Mouse (Mus musculus) lung, adult 2 months (tissue): Measurements from ENCODE around the gene Sost. TPM values are rescaled to one million over a fixed set of nuclear protein-coding genes. Genes with fewer than 3 reads are reported as not detected.

ENCODE experiments used
- DNase-seq: peaks from one replicate; pipeline ENCODE4 v3.0.0; 2022
- H3K4me1 ChIP-seq: fragments of 200-500 bp; 2 replicates; pipeline ENCODE4 v1.6.1; 2011; ENCODE audit warnings: low read length; ENCODE audit not compliant: control insufficient read depth, insufficient read depth
- H3K4me3 ChIP-seq: fragments of 200-500 bp; replicated peaks from 2 replicates; pipeline ENCODE3; 2011; ENCODE audit warnings: low read depth, mild to moderate bottlenecking, control low read depth, low read length; ENCODE audit errors: extremely low read depth
- CTCF ChIP-seq: fragments of 200-500 bp; IDR thresholded peaks from 2 replicates; pipeline ENCODE4 v1.5.1; 2011; ENCODE audit warnings: mild to moderate bottlenecking, low read length, control low read depth; ENCODE audit not compliant: insufficient read depth
- POLR2A ChIP-seq: fragments of 200-500 bp; IDR thresholded peaks from 2 replicates; pipeline ENCODE4 v1.6.1; 2011; ENCODE audit warnings: low read depth, mild to moderate bottlenecking, control low read depth, low read length, borderline replicate concordance; ENCODE audit errors: extremely low read depth
- WGBS: fragments of 180-500 bp; shearing (Covaris S2); methylation state at CpG from one replicate; pipeline ENCODE4 v1.1.7; 2018; 5-methylcytosine and 5-hydroxymethylcytosine counted together
- polyA plus RNA-seq: library from polyadenylated mRNA; depleted of rRNA; stranded (reverse); fragments of >200 nt; gene quantifications from 2 replicates; pipeline ENCODE4 v1.2.3, GENCODE M21; 2012

Gene Sost
- polyA plus RNA-seq, 1 experiment: 2.2 TPM

GRCm38 (mm10) chr11:101963043-101963442 is 3.8 kb downstream of the Sost start:
- no peak for DNase-seq
- Histone ChIP-seq H3K4me1 (peaks cover 4% of the 10 kb centered on the region; the same call in 1 of the 2 replicates), H3K4me3 (no peak overlapping the region)
- 3% methylated on average over 11 of the region's 11 CpGs for WGBS
- TF ChIP-seq CTCF: no peak
- TF ChIP-seq POLR2A: no peak

- WGBS: 45% methylated on average over 5 of the region's 5 CpGs
- no peak for TF ChIP-seq CTCF
- TF ChIP-seq POLR2A: no peak
- Histone ChIP-seq H3K4me3 (no peak overlapping the region), H3K4me1 (no peaks in the 10 kb centered on the region; the same call in 1 of the 2 replicates)
- DNase-seq: no peak
These were observed 9.3 kb downstream of the Sost start for GRCm38 (mm10) chr11:101957476-101957875.

GRCm38 (mm10) chr11:101953441-101953840 is 13.4 kb downstream of the Sost start:
- 30% methylated on average over 4 of the region's 4 CpGs for WGBS
- H3K4me1 ChIP-seq: no peaks in the 10 kb centered on the region; the same call in 1 of the 2 replicates
- TF ChIP-seq CTCF (no peak), POLR2A (no peak)
- H3K4me3 ChIP-seq: no peak overlapping the region
- DNase-seq: no peak

GRCm38 (mm10) chr11:101952541-101953341 is 14.1 kb downstream of the Sost start:
- Histone ChIP-seq H3K4me1 (no peaks in the 10 kb centered on the region; the same call in 1 of the 2 replicates), H3K4me3 (no peak overlapping the region)
- 11% methylated on average over 24 of the region's 24 CpGs for WGBS
- DNase-seq: no peak
- TF ChIP-seq POLR2A (no peak), CTCF (no peak)

GRCm38 (mm10) chr11:101950021-101950420 is 16.8 kb downstream of the Sost start:
- H3K4me3 ChIP-seq: no peak overlapping the region
- no peak for DNase-seq
- 70% methylated on average over 5 of the region's 5 CpGs for WGBS
- no peak for TF ChIP-seq CTCF
- no peak for TF ChIP-seq POLR2A
- no peaks in the 10 kb centered on the region; the same call in 1 of the 2 replicates for H3K4me1 ChIP-seq

- 49% methylated on average over 5 of the region's 5 CpGs for whole genome bisulfite sequencing
- no peak for TF ChIP-seq POLR2A
- TF ChIP-seq CTCF: no peak
- no peak for DNase-seq
- no peak overlapping the region for H3K4me3 ChIP-seq
- H3K4me1 ChIP-seq: no peaks in the 10 kb centered on the region
These were observed 20.3 kb downstream of the Sost start for GRCm38 (mm10) chr11:101946525-101946924.

GRCm38 (mm10) chr11:101943055-101943454 is 23.8 kb downstream of the Sost start:
- no peak for TF ChIP-seq POLR2A
- TF ChIP-seq CTCF: no peak
- 53% methylated on average over 3 of the region's 3 CpGs for WGBS
- Histone ChIP-seq H3K4me1 (no peaks in the 10 kb centered on the region), H3K4me3 (no peak overlapping the region)
- DNase-seq: no peak

- TF ChIP-seq CTCF: no peak
- TF ChIP-seq POLR2A: no peak
- 1% methylated on average over 32 of the region's 32 CpGs for WGBS
- DNase-seq: peak; percentile 11
- no peaks in the 10 kb centered on the region for H3K4me1 ChIP-seq
- H3K4me3 ChIP-seq: peak overlapping the region; percentile 39
These were observed 29.7 kb downstream of the Sost start for GRCm38 (mm10) chr11:101937108-101937507.

- 43% methylated on average over 7 of the region's 7 CpGs for WGBS
- no peaks in the 10 kb centered on the region for H3K4me1 ChIP-seq
- H3K4me3 ChIP-seq: no peak overlapping the region
- no peak for DNase-seq
- TF ChIP-seq CTCF: no peak
- TF ChIP-seq POLR2A: no peak
These were observed 30.4 kb downstream of the Sost start for GRCm38 (mm10) chr11:101936421-101936820.

- 79% methylated on average over 3 of the region's 3 CpGs for WGBS
- DNase-seq: no peak
- H3K4me3 ChIP-seq: no peak overlapping the region
- no peaks in the 10 kb centered on the region for H3K4me1 ChIP-seq
- TF ChIP-seq POLR2A: no peak
- TF ChIP-seq CTCF: no peak
These were observed 31.1 kb downstream of the Sost start for GRCm38 (mm10) chr11:101935743-101936142.
